Mouse (Mus musculus) frontal cortex, adult 2 months (tissue): ENCODE measurements around the gene Chmp6. TPM values are rescaled to one million over a fixed set of nuclear protein-coding genes. Genes with fewer than 3 reads are reported as not detected.

Source experiments
- DNase-seq, 2 experiments: peaks; one replicate each; pipeline ENCODE4 v3.0.0; 2022; ENCODE audit warnings: low spot score in 1 of 2; ENCODE audit errors: extremely low spot score in 1 of 2
- polyA plus RNA-seq: library from polyadenylated mRNA; depleted of rRNA; stranded (reverse); fragments of >200 nt; gene quantifications from 2 replicates; pipeline ENCODE4 v1.2.3, GENCODE M21; 2012; rRNA removed

Gene Chmp6
- polyA plus RNA-seq, 1 experiment: 45.3 TPM

DNA sequence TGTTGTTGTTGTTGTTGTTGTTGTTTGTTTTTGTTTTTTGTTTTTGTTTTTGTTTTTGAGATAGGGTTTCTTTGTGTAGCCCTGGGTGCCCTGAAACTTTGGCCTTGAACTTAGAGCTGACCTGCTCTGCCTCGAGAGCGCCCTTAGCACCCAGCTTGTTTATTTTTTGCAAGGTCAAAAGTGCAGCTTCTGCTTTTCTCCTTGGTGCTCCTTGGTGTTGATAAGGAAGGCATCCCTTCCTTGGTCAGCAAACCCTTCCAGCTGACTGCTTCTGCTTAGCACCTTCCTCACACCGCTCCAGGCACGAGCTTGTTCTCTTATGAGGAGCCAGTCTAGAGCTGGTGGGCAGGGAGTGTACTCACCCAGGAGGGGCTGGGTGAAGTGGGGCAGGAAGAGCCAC lies 41.0 kb downstream of the Chmp6 start:
- DNase-seq: no peak

DNA sequence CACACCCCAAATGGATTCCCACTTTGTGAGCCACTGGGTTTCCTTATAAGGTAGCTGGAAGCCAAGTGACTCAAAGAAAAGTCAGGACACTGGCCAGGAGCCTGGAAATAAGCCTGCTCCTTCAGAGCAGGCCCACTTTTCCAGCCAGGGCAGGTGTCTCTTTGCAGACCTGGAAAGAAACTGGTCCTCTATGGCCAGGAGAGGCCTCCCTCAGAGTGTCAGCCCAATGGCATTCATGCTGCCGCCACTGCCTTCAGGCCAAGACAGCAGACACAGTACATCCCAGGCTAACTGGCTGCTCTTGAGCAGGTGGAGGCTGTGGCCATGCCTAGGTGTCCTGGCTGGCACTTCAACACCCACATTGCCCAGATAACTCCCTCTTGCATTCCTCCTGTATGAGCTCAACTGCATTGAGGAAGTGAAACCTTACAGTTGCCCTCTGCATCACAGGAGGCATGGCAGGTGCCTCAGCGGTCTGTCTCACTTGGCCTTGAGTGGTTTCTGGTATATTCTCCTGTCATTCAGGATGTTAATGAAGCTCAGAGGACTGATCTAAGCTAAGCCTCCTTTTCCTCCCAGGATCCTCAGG lies 41.6 kb downstream of the Chmp6 start:
- no peak for DNase-seq

DNA sequence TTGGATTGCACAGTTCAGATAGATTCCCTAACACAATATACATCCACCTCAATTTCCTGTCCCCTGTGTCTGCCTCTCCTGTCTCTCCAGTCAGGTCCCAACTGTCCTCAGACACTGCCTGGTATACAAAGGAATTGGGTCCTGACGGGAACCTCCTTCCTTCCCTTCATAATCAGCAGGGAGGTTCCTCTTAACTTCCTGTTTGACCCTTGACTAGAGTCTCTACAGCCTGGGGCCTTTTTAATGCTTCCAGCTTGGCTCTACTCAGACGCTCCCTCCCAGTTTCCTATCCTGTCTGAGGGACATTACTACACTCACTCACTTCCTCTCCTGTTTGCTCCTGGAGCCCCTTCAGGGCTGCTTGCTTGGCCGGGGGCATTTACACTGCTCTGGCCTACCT lies 42.2 kb downstream of the Chmp6 start:
- no peak for DNase-seq

DNA sequence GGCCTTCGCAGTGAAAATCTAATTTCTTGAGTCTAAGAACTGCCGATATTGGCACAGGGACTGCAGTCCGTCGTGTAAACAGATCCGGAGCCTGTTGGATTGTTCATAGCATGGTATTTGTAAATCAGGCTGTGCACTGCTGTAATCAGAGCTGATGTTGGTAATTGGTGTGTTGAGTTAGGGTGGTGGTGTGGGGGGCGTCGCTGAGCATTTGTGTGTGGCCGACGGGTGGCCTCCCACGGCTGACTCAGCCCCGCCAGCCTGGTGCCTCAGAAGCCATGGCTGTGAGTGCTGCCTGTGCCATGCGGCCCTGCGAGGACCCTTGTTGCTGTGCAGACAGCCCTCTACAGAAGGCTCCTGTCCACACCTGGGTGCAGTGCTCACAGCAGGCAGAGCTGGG lies 43.3 kb downstream of the Chmp6 start:
- DNase-seq: no peak

DNA sequence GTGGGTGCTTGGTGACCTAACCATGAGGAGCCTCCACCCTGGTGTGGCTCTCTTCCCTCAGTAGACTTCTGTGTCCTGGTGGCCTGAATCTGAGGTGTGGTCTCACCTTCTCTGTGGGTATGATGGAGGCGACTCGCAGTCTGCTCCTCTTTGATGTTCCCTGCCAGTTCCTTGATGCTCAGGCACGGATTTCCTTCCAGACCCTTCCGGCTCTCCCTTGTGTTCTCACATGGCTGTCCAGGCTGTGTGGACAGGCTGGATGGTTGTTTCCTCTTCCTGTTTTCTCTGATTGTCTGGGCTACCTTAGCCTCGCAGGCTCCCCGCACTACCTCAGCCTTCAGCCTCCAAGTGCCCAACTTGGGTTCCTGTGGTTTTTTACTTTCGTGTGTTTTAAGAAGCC lies 45.6 kb downstream of the Chmp6 start:
- DNase-seq: no peak

DNA sequence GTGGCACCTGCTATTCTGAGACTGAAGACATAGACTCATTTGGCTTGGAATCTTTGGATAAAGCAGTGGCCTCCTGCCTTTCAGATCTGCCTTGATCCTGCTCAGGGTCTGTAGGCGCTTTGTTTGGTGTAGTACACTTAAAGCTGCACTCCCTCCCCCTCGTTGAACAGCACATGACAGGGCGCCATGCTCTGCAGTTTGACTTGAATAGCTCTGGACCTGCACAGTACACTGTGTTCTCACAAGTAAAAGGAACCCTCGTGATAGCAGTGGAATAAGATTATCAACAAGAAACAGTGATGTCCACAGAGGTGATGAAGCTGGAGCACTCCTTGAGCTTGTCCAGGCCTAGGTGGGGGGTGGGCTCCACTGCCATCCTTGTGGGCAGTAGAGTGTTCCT lies 46.5 kb downstream of the Chmp6 start:
- DNase-seq: peak in 1 of 2 experiments; percentile 30

DNA sequence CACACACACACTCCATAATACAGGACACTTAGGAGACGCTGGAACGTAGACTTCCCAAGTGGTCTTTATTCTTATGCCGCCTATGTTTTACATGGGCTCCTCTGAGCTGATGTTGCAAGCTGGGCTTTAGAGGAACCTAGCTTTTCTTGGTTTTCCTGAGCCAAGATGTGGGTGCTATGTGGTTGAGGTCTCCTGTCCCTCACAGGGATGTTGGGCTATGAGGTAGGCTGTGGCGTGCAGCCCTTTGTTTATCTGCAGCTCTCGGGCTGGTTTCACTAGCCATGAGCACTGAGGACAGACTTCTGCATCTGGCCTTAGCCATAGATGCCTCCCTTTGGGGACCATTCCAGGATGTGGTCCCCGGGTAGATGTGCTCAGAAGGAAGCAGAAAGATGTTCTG lies 47.4 kb downstream of the Chmp6 start:
- no peak for DNase-seq

DNA sequence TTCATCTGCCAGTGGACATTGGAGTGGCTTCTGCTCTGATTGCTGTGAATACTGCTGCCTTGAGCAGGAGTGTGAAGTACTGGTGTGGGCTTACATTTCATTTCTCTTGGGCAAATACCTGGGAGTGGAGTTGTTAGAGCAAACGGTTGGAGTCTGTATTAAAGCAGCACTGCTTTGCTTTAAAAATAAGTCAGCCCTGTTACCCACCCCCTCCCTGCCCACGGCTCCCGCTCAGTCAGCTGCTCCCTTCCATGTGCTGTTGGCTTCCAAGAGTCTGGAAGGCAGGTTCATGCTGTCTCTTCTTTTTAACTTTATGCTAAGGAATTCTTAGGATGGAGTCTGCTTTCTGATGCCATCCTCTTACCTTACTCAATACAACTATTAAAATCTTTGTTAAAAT lies 48.3 kb downstream of the Chmp6 start:
- DNase-seq: peak in 1 of 2 experiments; percentile 62

DNA sequence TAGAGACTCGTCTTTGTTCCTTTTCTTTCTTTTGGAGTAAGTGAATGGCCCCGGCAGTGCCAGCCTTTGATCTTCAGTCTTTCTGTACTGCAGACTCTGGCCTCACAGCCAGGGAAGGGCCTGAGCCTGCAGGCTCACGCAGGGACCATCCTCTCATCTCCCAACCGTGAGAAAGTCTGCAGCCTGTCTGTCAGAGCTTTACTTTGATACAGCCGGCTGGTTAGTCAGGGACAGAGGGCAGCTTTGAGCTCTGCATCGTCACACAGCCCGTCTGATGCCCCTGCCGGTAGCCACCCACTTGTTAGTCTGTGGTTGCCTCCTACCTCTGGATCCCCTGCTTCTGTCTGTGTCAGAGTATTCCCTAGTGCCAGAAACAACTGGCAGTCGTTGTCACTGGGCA lies 51.8 kb downstream of the Chmp6 start:
- DNase-seq: no peak

DNA sequence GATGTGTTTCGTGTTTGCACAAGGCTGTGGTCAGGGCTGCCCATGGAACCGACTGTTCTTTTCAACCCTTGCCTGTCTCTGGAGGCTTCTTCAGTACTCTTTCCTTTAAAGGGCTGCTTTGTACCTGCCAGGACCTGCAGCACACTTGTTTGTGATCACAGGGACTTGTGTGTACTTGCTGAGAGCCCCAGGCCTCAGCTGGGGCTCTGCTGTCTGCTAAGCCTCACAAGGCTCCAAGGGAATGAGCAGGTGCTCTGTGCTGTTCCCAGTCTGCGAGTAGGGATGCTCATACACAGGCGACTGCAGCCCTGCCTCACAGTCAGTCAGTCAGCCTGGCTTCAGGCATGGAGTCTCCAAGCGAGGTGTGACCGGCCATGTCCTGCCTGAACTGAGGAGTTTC lies 53.1 kb downstream of the Chmp6 start:
- no peak for DNase-seq

DNA sequence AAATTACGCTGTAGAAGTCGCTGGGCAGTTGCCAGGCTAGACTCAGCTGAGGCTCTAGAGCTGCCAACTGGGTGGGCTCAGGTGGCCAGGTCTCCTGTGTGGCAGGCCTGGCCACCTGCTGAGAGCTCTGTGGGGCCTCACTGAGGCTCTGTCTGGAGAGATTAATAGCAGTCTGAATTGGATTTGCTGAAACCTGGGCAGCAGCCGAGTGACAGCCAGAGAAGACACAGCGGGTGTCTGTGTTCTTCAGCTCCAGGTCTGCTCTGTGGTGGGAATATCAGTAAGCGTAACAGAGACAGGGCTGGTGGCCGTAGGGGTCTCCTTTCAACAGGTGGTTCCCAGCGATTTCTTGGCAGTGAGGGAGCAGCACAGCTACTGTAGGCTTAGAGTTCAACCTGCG lies 54.2 kb downstream of the Chmp6 start:
- no peak for DNase-seq

DNA sequence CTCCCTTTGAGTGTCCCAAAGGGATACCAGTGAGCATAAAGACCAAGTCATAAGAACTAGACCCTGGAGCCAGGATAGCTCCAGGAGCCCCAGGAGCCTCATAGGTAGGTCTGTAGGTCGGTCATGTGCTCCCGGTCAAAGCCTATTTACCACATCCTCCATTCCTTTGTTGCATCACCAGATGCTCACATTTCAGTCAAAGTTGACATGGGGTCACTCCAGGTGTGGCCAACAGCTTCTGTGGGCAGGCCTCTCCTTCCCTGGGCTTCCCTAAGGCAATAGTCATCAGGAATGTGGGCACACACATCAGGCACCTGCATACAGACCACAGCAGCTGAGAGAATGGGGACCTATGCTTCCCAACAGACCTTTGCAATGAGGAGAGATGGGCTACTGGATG lies 54.7 kb downstream of the Chmp6 start:
- no peak for DNase-seq

Other genes with a start within 250 kb of the Chmp6 start
- gene Baiap2, start 29.3 kb downstream of the Chmp6 start, polyA plus RNA-seq: 229 and 240 TPM in 2 replicates
- gene Aatk, start 133.7 kb downstream of the Chmp6 start, polyA plus RNA-seq: 182 and 188 TPM in 2 replicates
- 38.8 and 43.4 TPM in 2 replicates for gene Cep131, start 173.4 kb downstream of the Chmp6 start, polyA plus RNA-seq
- 31.1 and 35.6 TPM in 2 replicates for gene Tepsin, start 185.3 kb downstream of the Chmp6 start, polyA plus RNA-seq
- gene Ndufaf8, start 185.5 kb downstream of the Chmp6 start, polyA plus RNA-seq: 42.3 and 46.2 TPM in 2 replicates
- 62.5 and 62.6 TPM in 2 replicates for gene Slc38a10, start 237.9 kb downstream of the Chmp6 start, polyA plus RNA-seq